29 mouse cellular contexts compared by ENCODE assay signal in the genomic region with DNA sequence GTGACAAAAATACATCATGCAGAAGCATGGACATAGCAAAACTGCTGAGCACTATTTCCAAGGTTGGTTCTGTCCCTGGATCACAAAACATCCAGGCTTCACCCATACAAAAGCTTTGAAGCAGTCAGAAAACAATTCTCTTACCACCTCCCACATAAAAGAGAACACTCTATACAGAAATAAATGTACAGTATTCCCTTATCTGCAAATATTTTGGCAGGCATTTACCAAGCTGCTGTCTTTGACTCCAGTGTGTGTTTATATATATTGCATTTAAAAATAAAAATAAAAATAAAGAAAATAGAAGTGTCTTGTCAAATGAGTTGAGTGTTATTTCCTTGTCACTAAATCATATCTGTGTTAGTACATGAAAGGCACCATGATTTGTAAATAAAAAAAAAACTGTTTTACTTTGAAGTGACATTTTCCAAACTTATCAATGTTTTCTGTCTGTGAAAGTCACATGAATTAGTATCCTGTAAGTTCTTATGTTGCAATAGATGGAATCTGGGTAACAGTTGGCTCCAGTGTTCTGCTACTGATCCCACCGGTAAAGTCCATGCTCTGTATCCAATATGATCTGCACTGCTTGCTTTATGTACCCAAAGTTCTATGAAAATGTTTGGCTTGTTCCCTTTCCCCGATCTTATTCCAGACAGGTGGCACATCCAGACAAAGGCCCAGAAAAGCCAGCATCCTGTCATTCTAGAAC. TPM values are rescaled to one million over a fixed set of nuclear protein-coding genes. Genes with fewer than 3 reads are reported as not detected.
A peak's percentile ranks its signal among the peaks of the same experiment; 100 is the strongest.
DNase-seq lines count a peak whose midpoint lies in the region; ATAC-seq and TF ChIP-seq lines count a peak whose summit lies in the region.
"Had no signal": no experiment of that assay in that cellular context is flagged by ENCODE, and none has a peak within 500 bp of the region (broad histone marks: within the 10 kb centered on the region; RNA-seq: fewer than 3 reads in every experiment).

No protein-coding gene starts in this region.

- no peak for TF ChIP-seq POLR2A in lung, adult 2 months (IDR thresholded peaks at IDR 0.05; ENCODE audit: borderline replicate concordance, extremely low read depth, low read depth, low read length)

- H3K9ac ChIP-seq in lung, embryonic 14.5 days, result no peak overlapping the region
- no peak overlapping the region for H3K9ac ChIP-seq in lung, embryonic 16.5 days (ENCODE audit: low read length)
- H3K9ac ChIP-seq: embryonic facial prominence, embryonic 13.5 days; embryonic facial prominence, embryonic 15.5 days; forebrain, embryonic 12.5 days had no signal

- no peaks in the 10 kb centered on the region for H3K36me3 ChIP-seq in lung, embryonic 14.5 days (ENCODE audit: insufficient read depth)
- H3K36me3 ChIP-seq in lung, embryonic 16.5 days (ENCODE audit: control insufficient read depth, insufficient read depth, low read length), result no peaks in the 10 kb centered on the region
- H3K36me3 ChIP-seq: embryonic facial prominence, embryonic 13.5 days; embryonic facial prominence, embryonic 15.5 days; forebrain, embryonic 10.5 days; forebrain, embryonic 12.5 days; G1E had no signal

- ATAC-seq in frontal cortex, adult (ENCODE audit: low TSS enrichment), result peak; percentile 73
- ATAC-seq in lung, embryonic 14.5 days (ENCODE audit: insufficient read depth), result peak; percentile 70
- ATAC-seq in lung, embryonic 16.5 days (ENCODE audit: low read depth), result peak; percentile 78
- ATAC-seq: activated CD4-positive, CD25-positive, alpha-beta regulatory T cell, adult 4 months; CD4-positive, CD25-positive, alpha-beta regulatory T cell, adult 4 months; forebrain, embryonic 14.5 days; Patski had no signal

- H3K27me3 ChIP-seq in lung, embryonic 14.5 days (ENCODE audit: insufficient read depth, low read length), result no peaks in the 10 kb centered on the region
- H3K27me3 ChIP-seq in lung, embryonic 16.5 days (ENCODE audit: control insufficient read depth, insufficient read depth, low read depth, low read length), result no peaks in the 10 kb centered on the region
- H3K27me3 ChIP-seq: CH12.LX; embryonic facial prominence, embryonic 13.5 days; embryonic facial prominence, embryonic 15.5 days; forebrain, embryonic 12.5 days; Patski had no signal

- no peak for DNase-seq in frontal cortex, adult 2 months (ENCODE audit: extremely low spot score in 1 of 2, low spot score in 1 of 2)
- DNase-seq in lung, embryonic 14.5 days, result peak; percentile 70
- no peak for DNase-seq in lung, postnatal 36 days
- no peak for DNase-seq in lung, adult 2 months
- DNase-seq in brain, adult 2 months (ENCODE audit: low read depth, low spot score), result peak; percentile 23
- DNase-seq: adrenal gland, adult 8-10 months; adrenal gland, postnatal 14 days; adrenal gland, postnatal 36 days; B cell, adult 2 months; cerebellum, adult 11 months; cerebellum, adult 18-20 months; cerebellum, adult 8-10 months; cerebellum, adult 9-11 months; cerebellum, postnatal 14 days; cerebellum, postnatal 36 days; embryo, embryonic 11 days had no signal

- H3K4me3 ChIP-seq in lung, embryonic 14.5 days (ENCODE audit: low read depth, low read length), result no peak overlapping the region
- H3K4me3 ChIP-seq in lung, embryonic 16.5 days (ENCODE audit: low read length), result no peak overlapping the region
- H3K4me3 ChIP-seq in lung, adult 2 months (replicated peaks; ENCODE audit: extremely low read depth, low read depth, low read length), result no peak overlapping the region
- H3K4me3 ChIP-seq: embryonic facial prominence, embryonic 13.5 days; embryonic facial prominence, embryonic 15.5 days; erythroblast, embryonic 14.5 days; forebrain, embryonic 10.5 days; forebrain, embryonic 12.5 days had no signal

- no peak overlapping the region for H3K4me2 ChIP-seq in lung, embryonic 14.5 days
- no peak overlapping the region for H3K4me2 ChIP-seq in lung, embryonic 16.5 days (ENCODE audit: low read depth, low read length)
- H3K4me2 ChIP-seq: embryonic facial prominence, embryonic 13.5 days; embryonic facial prominence, embryonic 15.5 days; forebrain, embryonic 12.5 days had no signal

- peaks cover 7% of the 10 kb centered on the region; the same call in 1 of the 2 replicates for H3K4me1 ChIP-seq in lung, embryonic 14.5 days (ENCODE audit: insufficient read depth)
- H3K4me1 ChIP-seq in lung, embryonic 16.5 days (replicated peaks; ENCODE audit: control insufficient read depth, insufficient read depth, low read length), result peaks cover 9% of the 10 kb centered on the region
- peaks cover 19% of the 10 kb centered on the region for H3K4me1 ChIP-seq in lung, adult 2 months (ENCODE audit: control insufficient read depth, insufficient read depth, low read length)
- H3K4me1 ChIP-seq: embryonic facial prominence, embryonic 13.5 days; embryonic facial prominence, embryonic 15.5 days; forebrain, embryonic 10.5 days; forebrain, embryonic 12.5 days had no signal

- peak overlapping the region; percentile 37; the same call in 1 of the 2 replicates for H3K27ac ChIP-seq in lung, embryonic 14.5 days (ENCODE audit: low read depth)
- peak overlapping the region; percentile 64 for H3K27ac ChIP-seq in lung, embryonic 16.5 days (ENCODE audit: low read length)
- H3K27ac ChIP-seq: embryonic facial prominence, embryonic 13.5 days; embryonic facial prominence, embryonic 15.5 days; forebrain, embryonic 10.5 days; forebrain, embryonic 12.5 days had no signal

- TF ChIP-seq CTCF in lung, embryonic 14.5 days (IDR thresholded peaks at IDR 0.05; ENCODE audit: low read depth), result no peak
- no peak for TF ChIP-seq CTCF in lung, adult 2 months (IDR thresholded peaks at IDR 0.05; ENCODE audit: insufficient read depth, low read length)

- no peaks in the 10 kb centered on the region for H3K9me3 ChIP-seq in lung, embryonic 14.5 days (ENCODE audit: low read depth, low read length)
- no peaks in the 10 kb centered on the region for H3K9me3 ChIP-seq in lung, embryonic 16.5 days (ENCODE audit: control insufficient read depth, low read length)
- H3K9me3 ChIP-seq: embryonic facial prominence, embryonic 13.5 days; embryonic facial prominence, embryonic 15.5 days; forebrain, embryonic 10.5 days; forebrain, embryonic 12.5 days had no signal

- WGBS in lung, embryonic 14.5 days, result 58% methylated on average over 2 of the region's 2 CpGs
- 51% methylated on average over 2 of the region's 2 CpGs for WGBS in lung, embryonic 16.5 days
- 70% methylated on average over 2 of the region's 2 CpGs for WGBS in lung, adult 2 months

RNA-seq across cellular contexts. Expression of gene Cd93, which starts 59.9 kb away (rescaled TPM):
- 4.1 and 4.4 TPM in 2 replicates for polyA plus RNA-seq in frontal cortex, adult 2 months (2012; rRNA removed)
- 33.7 and 34.4 TPM in 2 replicates for polyA plus RNA-seq in lung, embryonic 14.5 days (2014; fragmentation: Nextera tagmentation; extraction: Ambion mirVana)
- polyA plus RNA-seq in lung, embryonic 16.5 days (2015; fragmentation: Nextera tagmentation; extraction: Ambion mirVana), result 38.3 and 40.2 TPM in 2 replicates
- 81.8 and 82.1 TPM in 2 replicates for polyA plus RNA-seq in lung, adult 2 months (2012; rRNA removed)

Comparison
In these comparisons a context has a peak if more than half of its experiments do, and no peak if none do; other contexts are left out.
1. DNase-seq: peak in lung, embryonic 14.5 days (single experiment) and brain, adult 2 months (single experiment); none in frontal cortex, adult 2 months (0 of 2), lung, postnatal 36 days (single experiment) and lung, adult 2 months (single experiment).
2. Peak in every context shown above with its lines, with median percentiles within 50 percentile points of each other: ATAC-seq.